Mouse (Mus musculus): ENCODE measurements at regions not wholly inside any gene's neighbourhood (a gene's known extent, or its start where the extent isn't known, plus 50 kb on each side); places are given as distances from the start of the nearest gene placed in this dataset.

DNA sequence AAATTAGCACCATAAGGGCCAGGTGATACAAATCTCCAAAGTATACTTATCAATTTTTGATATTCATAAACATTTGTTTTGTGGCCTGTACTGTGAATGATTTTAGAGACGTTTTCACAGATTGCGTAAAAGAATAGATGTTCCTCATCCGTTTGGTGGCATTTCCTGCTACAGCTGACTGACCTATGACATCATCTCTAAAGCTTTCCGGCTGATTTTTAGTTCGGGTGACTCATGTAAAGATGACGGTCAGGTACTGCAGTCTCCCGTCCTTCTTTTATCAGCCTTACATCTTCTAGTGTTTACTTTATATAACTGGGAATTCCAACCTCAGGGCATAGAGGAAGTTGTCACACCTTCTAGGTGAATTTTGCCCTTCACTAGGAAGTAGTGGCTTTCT, 192.7 kb downstream of the Tmem26 start:
- Histone ChIP-seq H3K9ac (ENCODE audit: low read length) (no peak overlapping the region), H3K4me2 (ENCODE audit: low read depth, low read length) (no peak overlapping the region), H3K27ac (ENCODE audit: low read length) (no peak overlapping the region), H3K36me3 (ENCODE audit: control insufficient read depth, insufficient read depth, low read length) (no peaks in the 10 kb centered on the region), H3K4me1 (replicated peaks; ENCODE audit: control insufficient read depth, insufficient read depth, low read length) (no peaks in the 10 kb centered on the region), H3K4me3 (ENCODE audit: low read length) (no peak overlapping the region), H3K27me3 (ENCODE audit: control insufficient read depth, insufficient read depth, low read depth, low read length) (no peaks in the 10 kb centered on the region), H3K9me3 (ENCODE audit: control insufficient read depth, low read length) (no peaks in the 10 kb centered on the region)
- no peak for ATAC-seq (ENCODE audit: low read depth)
- WGBS, result 20% methylated on average over 7 of the region's 7 CpGs

DNA sequence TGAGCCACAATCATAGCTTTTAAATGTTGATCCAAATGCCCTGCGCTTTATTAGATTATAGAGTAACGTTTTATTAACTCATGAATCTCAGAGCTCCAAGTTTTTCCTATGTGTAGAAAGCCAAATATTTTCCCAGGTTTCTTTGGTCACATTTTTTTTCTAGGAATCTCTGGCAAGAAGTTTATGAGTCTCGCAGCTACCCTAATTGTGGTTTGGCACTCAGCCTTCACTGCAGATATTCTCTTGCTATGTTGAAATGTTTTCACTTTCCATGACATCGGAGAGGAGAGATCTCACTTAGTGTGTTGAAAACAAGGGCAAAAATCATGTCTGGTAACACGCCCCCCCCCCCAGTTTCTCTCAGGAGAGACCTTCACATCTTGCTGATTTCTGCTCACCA, 212.4 kb downstream of the Tmem26 start:
- Histone ChIP-seq H3K36me3 (ENCODE audit: control insufficient read depth, insufficient read depth, low read length) (no peaks in the 10 kb centered on the region), H3K9ac (ENCODE audit: low read length) (no peak overlapping the region), H3K27ac (ENCODE audit: low read length) (no peak overlapping the region), H3K4me1 (replicated peaks; ENCODE audit: control insufficient read depth, insufficient read depth, low read length) (no peaks in the 10 kb centered on the region), H3K27me3 (ENCODE audit: control insufficient read depth, insufficient read depth, low read depth, low read length) (no peaks in the 10 kb centered on the region), H3K4me2 (ENCODE audit: low read depth, low read length) (no peak overlapping the region), H3K9me3 (ENCODE audit: control insufficient read depth, low read length) (no peaks in the 10 kb centered on the region), H3K4me3 (ENCODE audit: low read length) (no peak overlapping the region)
- 57% methylated on average over 5 of the region's 5 CpGs for WGBS
- no peak for ATAC-seq (ENCODE audit: low read depth)

DNA sequence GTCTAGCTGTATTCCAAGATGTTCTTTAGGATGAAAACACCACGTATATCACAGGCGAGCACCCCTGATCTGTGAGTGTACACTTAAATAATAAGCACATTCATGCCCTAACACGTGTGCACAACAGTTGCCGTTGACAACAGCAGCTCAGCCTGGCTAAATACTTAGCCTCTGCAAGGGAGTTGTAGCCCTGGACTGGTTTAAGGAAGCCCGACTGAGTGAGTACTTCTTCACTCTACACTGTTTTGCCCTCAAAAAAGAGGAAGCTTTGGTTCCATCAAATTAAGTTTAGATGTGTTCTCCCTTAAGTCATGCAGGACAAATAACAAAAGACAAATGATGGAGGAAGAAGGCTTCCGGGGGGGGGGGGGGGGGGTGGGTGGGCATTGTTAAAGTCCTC, 208.0 kb upstream of the Rhobtb1 start:
- ATAC-seq (ENCODE audit: low read depth), result no peak
- Histone ChIP-seq H3K4me1 (replicated peaks; ENCODE audit: control insufficient read depth, insufficient read depth, low read length) (no peaks in the 10 kb centered on the region), H3K27ac (ENCODE audit: low read length) (no peak overlapping the region), H3K9ac (ENCODE audit: low read length) (no peak overlapping the region), H3K4me2 (ENCODE audit: low read depth, low read length) (no peak overlapping the region), H3K4me3 (ENCODE audit: low read length) (no peak overlapping the region), H3K9me3 (ENCODE audit: control insufficient read depth, low read length) (no peaks in the 10 kb centered on the region), H3K27me3 (ENCODE audit: control insufficient read depth, insufficient read depth, low read depth, low read length) (no peaks in the 10 kb centered on the region), H3K36me3 (ENCODE audit: control insufficient read depth, insufficient read depth, low read length) (no peaks in the 10 kb centered on the region)
- 73% methylated on average over 5 of the region's 6 CpGs for WGBS

DNA sequence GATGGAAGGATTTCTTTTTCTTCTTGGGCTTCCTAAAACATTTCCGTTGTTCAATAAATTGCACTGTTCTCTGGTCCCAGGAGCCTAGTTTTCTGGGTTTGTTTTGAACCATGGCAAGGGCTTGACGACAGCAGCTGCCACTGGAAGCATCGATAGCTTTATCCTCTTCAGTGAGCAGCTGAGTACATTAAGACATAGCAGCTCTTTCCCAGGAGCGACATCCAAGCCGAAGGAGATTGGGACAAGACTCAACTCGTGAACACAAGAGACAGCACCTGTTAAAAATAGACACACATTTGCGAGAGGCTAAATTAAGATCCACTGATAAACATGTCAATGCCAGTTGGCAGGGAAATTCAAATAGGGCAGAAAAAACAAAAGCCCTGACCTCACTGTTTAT, 194.7 kb upstream of the Rhobtb1 start:
- WGBS, result 69% methylated on average over 7 of the region's 7 CpGs
- H3K9ac ChIP-seq (ENCODE audit: low read length), result no peak overlapping the region
- no peaks in the 10 kb centered on the region for H3K27me3 ChIP-seq (ENCODE audit: control insufficient read depth, insufficient read depth, low read depth, low read length)
- H3K27ac ChIP-seq (ENCODE audit: low read length), result no peak overlapping the region
- H3K9me3 ChIP-seq (ENCODE audit: control insufficient read depth, low read length), result no peaks in the 10 kb centered on the region
- ATAC-seq (ENCODE audit: low read depth), result no peak
- no peaks in the 10 kb centered on the region for H3K36me3 ChIP-seq (ENCODE audit: control insufficient read depth, insufficient read depth, low read length)
- H3K4me1 ChIP-seq (replicated peaks; ENCODE audit: control insufficient read depth, insufficient read depth, low read length), result no peaks in the 10 kb centered on the region
- H3K4me2 ChIP-seq (ENCODE audit: low read depth, low read length), result no peak overlapping the region
- no peak overlapping the region for H3K4me3 ChIP-seq (ENCODE audit: low read length)

DNA sequence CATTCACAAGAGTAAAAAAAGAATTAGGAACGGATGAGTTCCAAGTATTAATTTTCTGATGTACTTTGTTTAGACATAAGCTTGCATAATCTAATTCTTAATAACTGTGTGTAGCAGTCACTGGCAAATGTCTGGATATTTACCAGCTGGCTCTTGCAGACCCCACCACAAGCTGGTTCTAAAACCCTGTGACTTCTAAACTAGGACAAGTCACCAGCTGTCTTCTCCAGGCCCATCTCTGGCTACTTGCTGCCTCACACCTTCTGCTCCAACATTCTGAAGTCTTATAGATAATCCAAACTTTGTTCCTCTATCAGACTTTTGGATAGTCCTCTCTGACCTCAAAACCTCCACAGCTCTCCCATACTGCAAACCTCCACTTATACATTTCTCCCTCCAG, 189.9 kb upstream of the Rhobtb1 start:
- H3K9ac ChIP-seq (ENCODE audit: low read length), result no peak overlapping the region
- H3K4me1 ChIP-seq (replicated peaks; ENCODE audit: control insufficient read depth, insufficient read depth, low read length), result no peaks in the 10 kb centered on the region
- H3K36me3 ChIP-seq (ENCODE audit: control insufficient read depth, insufficient read depth, low read length), result no peaks in the 10 kb centered on the region
- no peaks in the 10 kb centered on the region for H3K27me3 ChIP-seq (ENCODE audit: control insufficient read depth, insufficient read depth, low read depth, low read length)
- H3K4me3 ChIP-seq (ENCODE audit: low read length), result no peak overlapping the region
- 0 out of 2 replicates have a peak, but pooled peaks have one; percentile 38 for ATAC-seq (ENCODE audit: low read depth)
- no peak overlapping the region for H3K4me2 ChIP-seq (ENCODE audit: low read depth, low read length)
- no peak overlapping the region for H3K27ac ChIP-seq (ENCODE audit: low read length)
- 44% methylated on average over 1 of the region's 1 CpGs for WGBS
- H3K9me3 ChIP-seq (ENCODE audit: control insufficient read depth, low read length), result no peaks in the 10 kb centered on the region

DNA sequence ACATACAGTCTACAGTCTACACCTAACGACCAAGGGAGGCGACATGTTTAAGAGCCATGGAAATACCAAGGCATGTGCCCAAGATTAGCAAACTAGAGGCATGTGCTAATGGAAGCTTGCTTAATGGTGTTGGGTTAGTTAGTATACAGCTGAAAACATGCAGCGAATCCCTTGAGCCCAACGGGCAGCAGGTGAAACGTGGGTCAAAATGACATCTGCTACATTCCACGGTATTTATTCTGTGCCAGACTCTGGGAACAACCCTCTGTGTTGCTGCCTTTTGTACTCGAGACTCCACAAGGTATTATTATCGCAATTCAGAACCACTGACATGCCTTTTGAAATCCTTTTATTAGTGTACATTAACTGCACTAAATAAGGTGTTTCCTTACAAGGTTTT, 188.1 kb upstream of the Rhobtb1 start:
- H3K4me2 ChIP-seq (ENCODE audit: low read depth, low read length), result no peak overlapping the region
- H3K4me3 ChIP-seq (ENCODE audit: low read length), result no peak overlapping the region
- H3K27me3 ChIP-seq (ENCODE audit: control insufficient read depth, insufficient read depth, low read depth, low read length), result no peaks in the 10 kb centered on the region
- no peak overlapping the region for H3K27ac ChIP-seq (ENCODE audit: low read length)
- H3K9ac ChIP-seq (ENCODE audit: low read length), result no peak overlapping the region
- WGBS, result 76% methylated on average over 8 of the region's 8 CpGs
- no peaks in the 10 kb centered on the region for H3K36me3 ChIP-seq (ENCODE audit: control insufficient read depth, insufficient read depth, low read length)
- H3K9me3 ChIP-seq (ENCODE audit: control insufficient read depth, low read length), result no peaks in the 10 kb centered on the region
- ATAC-seq (ENCODE audit: low read depth), result no peak
- H3K4me1 ChIP-seq (replicated peaks; ENCODE audit: control insufficient read depth, insufficient read depth, low read length), result no peaks in the 10 kb centered on the region

DNA sequence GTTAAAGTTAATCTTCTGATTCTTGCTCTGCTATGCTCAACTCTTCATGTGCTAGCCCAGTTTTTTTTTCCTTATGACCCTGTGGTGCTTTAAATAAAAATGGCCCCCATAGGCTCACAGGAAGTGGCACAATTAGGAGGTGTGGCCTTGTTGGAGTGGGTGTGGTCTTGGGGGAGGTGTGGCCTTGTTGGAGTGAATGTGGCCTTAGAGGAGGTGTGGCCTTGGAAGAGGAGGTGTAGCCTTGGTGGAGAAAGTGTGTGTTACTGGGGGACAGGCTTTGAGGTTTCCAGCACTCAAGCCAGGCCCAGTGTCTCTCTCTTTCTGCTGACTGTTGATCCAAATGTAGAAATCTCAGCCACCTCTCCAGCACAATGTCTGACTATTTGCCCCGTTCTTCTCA, 186.0 kb upstream of the Rhobtb1 start:
- H3K4me2 ChIP-seq (ENCODE audit: low read depth, low read length), result no peak overlapping the region
- H3K36me3 ChIP-seq (ENCODE audit: control insufficient read depth, insufficient read depth, low read length), result no peaks in the 10 kb centered on the region
- 96% methylated on average over 1 of the region's 1 CpGs for WGBS
- H3K4me3 ChIP-seq (ENCODE audit: low read length), result no peak overlapping the region
- H3K4me1 ChIP-seq (replicated peaks; ENCODE audit: control insufficient read depth, insufficient read depth, low read length), result no peaks in the 10 kb centered on the region
- H3K27ac ChIP-seq (ENCODE audit: low read length), result no peak overlapping the region
- no peak overlapping the region for H3K9ac ChIP-seq (ENCODE audit: low read length)
- H3K27me3 ChIP-seq (ENCODE audit: control insufficient read depth, insufficient read depth, low read depth, low read length), result no peaks in the 10 kb centered on the region
- H3K9me3 ChIP-seq (ENCODE audit: control insufficient read depth, low read length), result no peaks in the 10 kb centered on the region
- ATAC-seq (ENCODE audit: low read depth), result no peak

DNA sequence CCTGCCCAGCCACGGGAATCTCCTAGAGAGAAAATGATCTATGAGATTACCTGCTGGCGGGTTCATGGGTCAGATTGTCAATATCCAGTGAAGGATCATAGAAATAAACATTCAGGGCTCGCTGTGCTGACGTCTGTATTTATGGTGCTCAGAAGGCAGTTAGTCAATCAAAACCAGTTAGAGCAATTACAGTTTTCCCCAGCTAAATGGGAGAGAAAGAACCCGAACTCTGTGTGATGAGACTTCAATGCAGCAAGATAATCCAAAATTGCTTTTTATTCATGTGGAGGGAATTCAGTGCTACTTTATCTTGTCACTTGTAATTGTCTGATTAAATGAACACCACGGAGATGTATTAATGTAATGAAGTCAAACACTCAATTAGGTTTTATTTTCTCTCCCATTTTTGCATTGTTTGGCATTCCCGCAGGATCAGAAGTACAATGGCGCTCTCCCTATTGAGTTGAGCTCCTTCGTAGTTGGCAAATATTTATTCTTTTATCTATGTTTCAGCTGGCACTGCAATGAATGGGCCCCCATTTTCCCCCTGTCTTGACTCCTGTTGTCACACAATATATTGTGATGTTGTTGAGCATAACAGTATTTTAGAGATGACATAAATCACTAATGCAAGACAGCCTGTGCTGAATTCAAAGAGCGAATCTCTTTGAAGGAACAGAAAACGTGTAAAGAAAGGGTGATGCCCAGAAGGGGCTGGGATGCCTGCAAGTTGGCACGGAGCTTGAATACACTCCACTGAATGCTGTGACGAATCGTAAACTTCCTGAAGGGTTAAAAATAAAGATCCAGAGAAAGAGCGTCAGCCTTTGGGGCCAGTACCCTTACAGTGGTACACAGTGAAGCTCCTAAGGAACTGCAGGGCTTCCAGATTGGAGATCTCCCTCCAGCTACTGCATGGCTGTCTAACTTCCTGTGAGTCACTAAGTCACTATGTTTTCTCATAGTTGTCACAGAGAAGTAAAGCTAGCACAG, 183.0 kb upstream of the Rhobtb1 start:
- Histone ChIP-seq H3K36me3 (ENCODE audit: control insufficient read depth, insufficient read depth, low read length) (no peaks in the 10 kb centered on the region), H3K4me3 (ENCODE audit: low read length) (no peak overlapping the region), H3K9ac (ENCODE audit: low read length) (no peak overlapping the region), H3K27me3 (ENCODE audit: control insufficient read depth, insufficient read depth, low read depth, low read length) (no peaks in the 10 kb centered on the region), H3K4me2 (ENCODE audit: low read depth, low read length) (no peak overlapping the region), H3K27ac (ENCODE audit: low read length) (no peak overlapping the region), H3K9me3 (ENCODE audit: control insufficient read depth, low read length) (no peaks in the 10 kb centered on the region), H3K4me1 (replicated peaks; ENCODE audit: control insufficient read depth, insufficient read depth, low read length) (no peaks in the 10 kb centered on the region)
- WGBS, result 44% methylated on average over 15 of the region's 15 CpGs
- no peak for ATAC-seq (ENCODE audit: low read depth)

DNA sequence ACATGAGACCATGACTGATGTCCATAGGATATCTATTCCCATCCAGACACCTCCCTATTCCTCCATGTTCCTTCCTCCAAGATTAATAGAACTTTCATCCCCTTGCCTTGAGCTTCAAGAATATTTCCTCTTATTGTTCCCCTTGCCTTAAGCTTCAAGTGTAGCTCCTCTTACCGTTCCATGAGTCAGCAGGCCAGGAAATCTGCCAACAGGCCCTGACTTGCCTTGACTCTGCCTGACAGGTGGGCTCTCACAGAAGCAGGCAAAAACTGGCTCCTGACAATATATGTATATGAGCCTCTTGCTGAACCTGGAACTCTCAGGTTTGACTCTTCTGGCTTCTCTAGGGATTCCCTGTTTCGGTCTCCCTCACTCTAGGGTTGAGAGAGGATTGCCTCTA, 180.7 kb upstream of the Rhobtb1 start:
- no peak overlapping the region for H3K27ac ChIP-seq (ENCODE audit: low read length)
- no peaks in the 10 kb centered on the region for H3K36me3 ChIP-seq (ENCODE audit: control insufficient read depth, insufficient read depth, low read length)
- H3K4me1 ChIP-seq (replicated peaks; ENCODE audit: control insufficient read depth, insufficient read depth, low read length), result no peaks in the 10 kb centered on the region
- no peak overlapping the region for H3K9ac ChIP-seq (ENCODE audit: low read length)
- 79% methylated on average over 2 of the region's 2 CpGs for WGBS
- no peak overlapping the region for H3K4me2 ChIP-seq (ENCODE audit: low read depth, low read length)
- ATAC-seq (ENCODE audit: low read depth), result no peak
- no peak overlapping the region for H3K4me3 ChIP-seq (ENCODE audit: low read length)
- no peaks in the 10 kb centered on the region for H3K9me3 ChIP-seq (ENCODE audit: control insufficient read depth, low read length)
- H3K27me3 ChIP-seq (ENCODE audit: control insufficient read depth, insufficient read depth, low read depth, low read length), result no peaks in the 10 kb centered on the region
